Mouse (Mus musculus) left cerebral cortex, adult 8-10 months (tissue): ENCODE measurements at regions not wholly inside any gene's neighbourhood (a gene's known extent, or its start where the extent isn't known, plus 50 kb on each side); places are given as distances from the start of the nearest gene placed in this dataset.
"Not testable (repeated sequence)": the region's sequence is repeated elsewhere in the genome, so short reads cannot be mapped to it uniquely, and the experiment has no call there.

Source experiments
- DNase-seq, 2 experiments: peaks; one replicate each; pipeline ENCODE4 v3.0.0; 2022; ENCODE audit warnings: low spot score in 2 of 2

GRCm38 (mm10) chr12:17852138-17852537 lies 161.5 kb downstream of the Hpcal1 start:
- DNase-seq, result peak; percentile 8 to 57

- DNase-seq, result not testable (repeated sequence)
Measured at GRCm38 (mm10) chr12:17872491-17872890, 181.8 kb downstream of the Hpcal1 start.

GRCm38 (mm10) chr12:17881371-17882116 lies 190.9 kb downstream of the Hpcal1 start:
- DNase-seq, result peak; percentile 63 to 88

- DNase-seq, result peak; percentile 6 to 12
Measured at GRCm38 (mm10) chr12:17882117-17883116, 191.8 kb downstream of the Hpcal1 start.

GRCm38 (mm10) chr12:17891663-17892310 lies 201.1 kb downstream of the Hpcal1 start:
- DNase-seq, result not testable (repeated sequence)

- DNase-seq, result not testable (repeated sequence)
Measured at GRCm38 (mm10) chr12:17913058-17913457, 222.4 kb downstream of the Hpcal1 start.
